Mouse (Mus musculus): Measurements from ENCODE around the gene Tecta.

DNA sequence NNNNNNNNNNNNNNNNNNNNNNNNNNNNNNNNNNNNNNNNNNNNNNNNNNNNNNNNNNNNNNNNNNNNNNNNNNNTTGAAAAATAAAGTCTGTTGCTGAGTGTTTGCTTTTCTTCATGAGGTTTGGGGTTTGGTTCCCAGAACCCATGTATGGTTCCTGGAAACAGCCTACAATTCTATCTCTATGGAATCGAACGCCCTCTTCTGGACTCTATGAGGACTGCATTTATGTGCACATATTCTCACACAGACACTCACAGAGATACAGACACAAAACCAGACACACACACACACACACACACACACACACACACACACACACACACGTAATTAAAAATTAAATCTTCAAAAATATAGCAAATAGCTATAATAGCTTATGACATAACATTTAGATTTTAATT, 88.4 kb downstream of the Tecta start:
- TF ChIP-seq POLR2A (IDR thresholded peaks at IDR 0.05; ENCODE audit: insufficient read depth, low read depth, low read length) (no peak), CTCF (IDR thresholded peaks at IDR 0.05; ENCODE audit: insufficient read depth, low read depth, low read length) (no peak)

Data from olfactory bulb, adult 2 months (tissue).